Mouse (Mus musculus) ES-Bruce4 (cell line): ENCODE data around the gene Tjap1.

Source experiments
- CTCF ChIP-seq: IDR thresholded peaks from one replicate; pipeline ENCODE4 v1.8.1; 2011; ENCODE audit warnings: low read depth, low read length
- POLR2A ChIP-seq: IDR thresholded peaks from one replicate; pipeline ENCODE4 v1.8.1; 2011; ENCODE audit warnings: low read length; ENCODE audit not compliant: insufficient read depth

GRCm38 (mm10) chr17:46267511-46267910, 15.3 kb downstream of the Tjap1 start:
- TF ChIP-seq POLR2A (no peak), CTCF (no peak)
